8 mouse cellular contexts compared by ENCODE assay signal in the genomic region with DNA sequence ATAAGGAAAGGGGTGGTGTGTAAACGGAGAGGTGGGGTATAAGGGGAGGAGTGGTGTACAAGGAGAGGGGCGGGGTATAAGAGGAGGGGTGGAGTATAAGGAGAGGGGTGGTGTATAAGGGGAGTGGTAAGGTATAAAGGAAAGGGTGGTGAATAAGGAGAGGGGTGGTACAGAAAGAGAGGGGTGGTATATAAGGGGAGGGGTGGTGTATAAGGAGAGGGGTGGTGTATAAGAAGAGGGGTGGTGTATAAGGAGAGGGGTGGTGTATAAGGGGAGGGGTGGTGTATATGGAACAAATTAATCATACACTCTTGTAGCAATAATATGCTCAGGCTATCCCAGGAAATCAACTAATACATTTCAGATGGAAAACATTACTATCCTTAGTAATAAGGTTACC. TPM values are rescaled to one million over a fixed set of nuclear protein-coding genes. Genes with fewer than 3 reads are reported as not detected.
DNase-seq lines count a peak whose midpoint lies in the region; ATAC-seq lines count a peak whose summit lies in the region.

No protein-coding gene starts in this region.

- intact Hi-C loops in left cerebral cortex, postnatal 36 days (cut with DNase I), result no loop called here

- no peak for DNase-seq in hindbrain, embryonic 11.5 days (ENCODE audit: low spot score)
- DNase-seq in hindbrain, embryonic 10.5 days (ENCODE audit: low spot score), result no peak
- DNase-seq in adrenal gland, adult 8-10 months, result no peak
- DNase-seq in left cerebral cortex, postnatal 36 days (ENCODE audit: low spot score in 2 of 2), result no peak
- no peak for DNase-seq in cerebellum, adult 11-12 months

- no peak overlapping the region for H3K4me2 ChIP-seq in hindbrain, embryonic 11.5 days (replicated peaks; ENCODE audit: low read depth, low read length)
- H3K4me2 ChIP-seq in embryonic facial prominence, embryonic 12.5 days (replicated peaks), result no peak overlapping the region
- no peak overlapping the region for H3K4me2 ChIP-seq in intestine, embryonic 15.5 days (replicated peaks)
- no peak overlapping the region for H3K4me2 ChIP-seq in neural tube, embryonic 12.5 days (replicated peaks)

- no peak overlapping the region for H3K4me3 ChIP-seq in hindbrain, embryonic 11.5 days (ENCODE audit: low read depth, low read length)
- H3K4me3 ChIP-seq in hindbrain, embryonic 10.5 days, result no peak overlapping the region
- H3K4me3 ChIP-seq in embryonic facial prominence, embryonic 12.5 days, result no peak overlapping the region
- H3K4me3 ChIP-seq in intestine, embryonic 15.5 days (replicated peaks), result no peak overlapping the region
- H3K4me3 ChIP-seq in neural tube, embryonic 12.5 days, result no peak overlapping the region

- no peaks in the 10 kb centered on the region for H3K9me3 ChIP-seq in hindbrain, embryonic 11.5 days (ENCODE audit: control insufficient read depth, low read length)
- no peaks in the 10 kb centered on the region for H3K9me3 ChIP-seq in hindbrain, embryonic 10.5 days
- no peaks in the 10 kb centered on the region for H3K9me3 ChIP-seq in embryonic facial prominence, embryonic 12.5 days
- no peaks in the 10 kb centered on the region for H3K9me3 ChIP-seq in intestine, embryonic 15.5 days
- H3K9me3 ChIP-seq in neural tube, embryonic 12.5 days, result no peaks in the 10 kb centered on the region

- no peaks in the 10 kb centered on the region for H3K27me3 ChIP-seq in hindbrain, embryonic 11.5 days (ENCODE audit: control insufficient read depth, insufficient read depth, low read length)
- no peaks in the 10 kb centered on the region for H3K27me3 ChIP-seq in hindbrain, embryonic 10.5 days (ENCODE audit: insufficient read depth, poor library complexity, severe bottlenecking)
- no peaks in the 10 kb centered on the region for H3K27me3 ChIP-seq in embryonic facial prominence, embryonic 12.5 days
- no peaks in the 10 kb centered on the region for H3K27me3 ChIP-seq in intestine, embryonic 15.5 days (replicated peaks)
- no peaks in the 10 kb centered on the region for H3K27me3 ChIP-seq in neural tube, embryonic 12.5 days (replicated peaks)

- H3K27ac ChIP-seq in hindbrain, embryonic 11.5 days (ENCODE audit: low read depth, low read length), result no peak overlapping the region
- no peak overlapping the region for H3K27ac ChIP-seq in hindbrain, embryonic 10.5 days
- H3K27ac ChIP-seq in embryonic facial prominence, embryonic 12.5 days, result no peak overlapping the region
- no peak overlapping the region for H3K27ac ChIP-seq in intestine, embryonic 15.5 days
- H3K27ac ChIP-seq in neural tube, embryonic 12.5 days, result no peak overlapping the region

- 41% methylated on average over 2 of the region's 2 CpGs for WGBS in hindbrain, embryonic 11.5 days
- WGBS in hindbrain, embryonic 10.5 days, result 39% methylated on average over 2 of the region's 2 CpGs
- 48% methylated on average over 2 of the region's 2 CpGs for WGBS in embryonic facial prominence, embryonic 12.5 days
- 32% methylated on average over 2 of the region's 2 CpGs for WGBS in intestine, embryonic 15.5 days
- WGBS in neural tube, embryonic 12.5 days, result 48% methylated on average over 2 of the region's 2 CpGs

- ATAC-seq in hindbrain, embryonic 11.5 days (ENCODE audit: low FRiP score), result peak; percentile 99
- ATAC-seq in embryonic facial prominence, embryonic 12.5 days (ENCODE audit: insufficient number of reproducible peaks, insufficient read depth, low FRiP score, low TSS enrichment), result peak; percentile 100
- peak; percentile 97 for ATAC-seq in intestine, embryonic 15.5 days
- ATAC-seq in neural tube, embryonic 12.5 days (ENCODE audit: low FRiP score, low read depth), result peak; percentile 98

- no peak overlapping the region for H3K9ac ChIP-seq in hindbrain, embryonic 11.5 days (ENCODE audit: low read depth, low read length)
- no peak overlapping the region for H3K9ac ChIP-seq in embryonic facial prominence, embryonic 12.5 days
- no peak overlapping the region for H3K9ac ChIP-seq in intestine, embryonic 15.5 days
- H3K9ac ChIP-seq in neural tube, embryonic 12.5 days, result no peak overlapping the region

- H3K4me1 ChIP-seq in hindbrain, embryonic 11.5 days (replicated peaks; ENCODE audit: control insufficient read depth, insufficient read depth, low read length), result no peaks in the 10 kb centered on the region
- H3K4me1 ChIP-seq in hindbrain, embryonic 10.5 days (replicated peaks), result no peaks in the 10 kb centered on the region
- H3K4me1 ChIP-seq in embryonic facial prominence, embryonic 12.5 days, result no peaks in the 10 kb centered on the region
- H3K4me1 ChIP-seq in intestine, embryonic 15.5 days (replicated peaks), result no peaks in the 10 kb centered on the region
- H3K4me1 ChIP-seq in neural tube, embryonic 12.5 days, result no peaks in the 10 kb centered on the region

- no peaks in the 10 kb centered on the region for H3K36me3 ChIP-seq in hindbrain, embryonic 11.5 days (ENCODE audit: control insufficient read depth, insufficient read depth, low read length)
- H3K36me3 ChIP-seq in hindbrain, embryonic 10.5 days, result peaks cover 15% of the 10 kb centered on the region
- H3K36me3 ChIP-seq in embryonic facial prominence, embryonic 12.5 days, result peaks cover 1% of the 10 kb centered on the region; the same call in 1 of the 2 replicates
- H3K36me3 ChIP-seq in intestine, embryonic 15.5 days, result no peaks in the 10 kb centered on the region
- no peaks in the 10 kb centered on the region for H3K36me3 ChIP-seq in neural tube, embryonic 12.5 days

RNA-seq across cellular contexts. Expression of a gene that starts 15.1 kb away (rescaled TPM):
- 17.6 and 26.9 TPM in 2 replicates for polyA plus RNA-seq in hindbrain, embryonic 11.5 days (2014; fragmentation: Nextera tagmentation; extraction: Ambion mirVana)
- 9.3 and 12.3 TPM in 2 replicates for polyA plus RNA-seq in hindbrain, embryonic 10.5 days (2016; fragmentation: Nextera tagmentation; extraction: Ambion mirVana)
- polyA plus RNA-seq in embryonic facial prominence, embryonic 12.5 days (2016; fragmentation: Nextera tagmentation; extraction: Ambion mirVana), result 11.5 and 12.9 TPM in 2 replicates
- 2.8 and 3.2 TPM in 2 replicates for polyA plus RNA-seq in intestine, embryonic 15.5 days (2015; fragmentation: Nextera tagmentation; extraction: Ambion mirVana)
- polyA plus RNA-seq in neural tube, embryonic 12.5 days (2016; fragmentation: Nextera tagmentation; extraction: Ambion mirVana), result 6.0 TPM in 2 replicates
- total RNA-seq in adrenal gland, adult 8-10 months (2022), result 100 to 1,000 TPM; 229 to 471 (median 312) TPM
- total RNA-seq in left cerebral cortex, postnatal 36 days (2021), result 10 to 100 TPM in 1 of 2 experiments, 1 to 10 TPM in 1; 9.2 to 14.7 TPM

RNA-seq across cellular contexts. Expression of a gene that starts 15.2 kb away (rescaled TPM):
- 67.7 and 74.4 TPM in 2 replicates for polyA plus RNA-seq in hindbrain, embryonic 11.5 days (2014; fragmentation: Nextera tagmentation; extraction: Ambion mirVana)
- 60.9 and 65.9 TPM in 2 replicates for polyA plus RNA-seq in hindbrain, embryonic 10.5 days (2016; fragmentation: Nextera tagmentation; extraction: Ambion mirVana)
- 58.0 and 61.8 TPM in 2 replicates for polyA plus RNA-seq in embryonic facial prominence, embryonic 12.5 days (2016; fragmentation: Nextera tagmentation; extraction: Ambion mirVana)
- 45.6 and 47.5 TPM in 2 replicates for polyA plus RNA-seq in intestine, embryonic 15.5 days (2015; fragmentation: Nextera tagmentation; extraction: Ambion mirVana)
- polyA plus RNA-seq in neural tube, embryonic 12.5 days (2016; fragmentation: Nextera tagmentation; extraction: Ambion mirVana), result 60.0 and 61.9 TPM in 2 replicates
- total RNA-seq in adrenal gland, adult 8-10 months (2022), result 10 to 100 TPM; 67.4 to 94.6 (median 82.5) TPM
- total RNA-seq in left cerebral cortex, postnatal 36 days (2021), result 10 to 100 TPM; 30.0 to 34.7 TPM
